Mouse (Mus musculus): ENCODE results near the gene P2rx1. TPM values are rescaled to one million over a fixed set of nuclear protein-coding genes. Genes with fewer than 3 reads are reported as not detected.

The P2rx1 gene
- polyA plus RNA-seq, 1 experiment from 2014 or later: 0.97 TPM

DNA sequence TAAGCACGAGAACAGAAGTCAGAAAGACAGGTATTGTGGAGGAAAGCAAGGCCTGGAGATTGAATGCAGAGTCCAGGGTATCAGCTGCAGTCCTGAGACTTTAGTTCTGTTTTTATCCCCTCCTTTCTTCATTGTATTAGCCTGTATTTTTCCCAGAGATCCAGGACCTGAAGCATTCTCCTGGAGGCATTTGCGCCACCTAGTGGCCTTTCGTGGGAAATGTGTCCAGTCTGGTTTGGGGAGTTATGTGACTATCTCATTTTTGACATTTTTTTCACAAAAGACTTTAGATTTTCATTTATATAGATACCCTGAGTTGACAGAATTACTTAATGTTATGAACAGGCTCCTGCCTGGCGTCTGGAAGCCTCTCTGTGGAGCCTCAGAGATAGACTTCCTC is 50.4 kb downstream of the P2rx1 start:
- peaks cover 7% of the 10 kb centered on the region; the same call in 1 of the 2 replicates for H3K36me3 ChIP-seq (ENCODE audit: control insufficient read depth, insufficient read depth, low read length)
- WGBS: 2% methylated on average over 4 of the region's 4 CpGs
- 0 out of 2 replicates have a peak overlapping the region, but pooled peaks have one; percentile 11 for H3K4me3 ChIP-seq (ENCODE audit: low read depth, low read length)
- no peaks in the 10 kb centered on the region for H3K9me3 ChIP-seq (ENCODE audit: control insufficient read depth, low read length)
- DNase-seq (ENCODE audit: low spot score) (peak; percentile 80), ATAC-seq (ENCODE audit: low FRiP score, low TSS enrichment) (no peak)
- H3K4me2 ChIP-seq (replicated peaks; ENCODE audit: low read depth): no peak overlapping the region; the same call in 1 of the 2 replicates
- no peaks in the 10 kb centered on the region for H3K27me3 ChIP-seq (ENCODE audit: control insufficient read depth, insufficient read depth, low read length)
- H3K9ac ChIP-seq (ENCODE audit: low read length): no peak overlapping the region
- no peaks in the 10 kb centered on the region for H3K4me1 ChIP-seq (replicated peaks; ENCODE audit: control insufficient read depth, insufficient read depth)
- TF ChIP-seq CTCF (IDR thresholded peaks at IDR 0.05; ENCODE audit: low read depth) (peak; percentile 92), EP300 (optimal IDR thresholded peaks at IDR 0.05) (no peak)
- H3K27ac ChIP-seq (replicated peaks): no peak overlapping the region

DNA sequence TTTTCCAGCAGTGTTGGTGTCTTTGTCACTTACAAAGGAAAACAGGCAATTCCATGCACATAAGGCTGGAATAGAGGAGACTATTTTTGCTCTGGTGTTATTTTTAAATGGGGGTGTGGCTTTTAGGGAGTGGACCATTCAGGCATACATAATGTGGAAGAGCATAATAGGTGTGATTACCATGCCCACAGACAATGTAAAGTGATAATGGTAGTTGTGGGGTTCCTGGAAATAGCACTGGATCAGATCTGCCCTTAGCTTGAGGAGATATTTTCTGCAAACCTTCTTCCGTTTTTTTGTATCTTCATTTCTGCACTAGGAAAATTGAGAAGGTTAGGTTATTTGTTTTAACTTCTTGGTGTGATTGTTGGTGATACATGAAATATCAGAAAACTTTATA is 53.9 kb downstream of the P2rx1 start:
- H3K36me3 ChIP-seq (ENCODE audit: control insufficient read depth, insufficient read depth, low read length): peaks cover 12% of the 10 kb centered on the region; the same call in 1 of the 2 replicates
- TF ChIP-seq CTCF (IDR thresholded peaks at IDR 0.05; ENCODE audit: low read depth) (no peak), EP300 (optimal IDR thresholded peaks at IDR 0.05) (no peak)

DNA sequence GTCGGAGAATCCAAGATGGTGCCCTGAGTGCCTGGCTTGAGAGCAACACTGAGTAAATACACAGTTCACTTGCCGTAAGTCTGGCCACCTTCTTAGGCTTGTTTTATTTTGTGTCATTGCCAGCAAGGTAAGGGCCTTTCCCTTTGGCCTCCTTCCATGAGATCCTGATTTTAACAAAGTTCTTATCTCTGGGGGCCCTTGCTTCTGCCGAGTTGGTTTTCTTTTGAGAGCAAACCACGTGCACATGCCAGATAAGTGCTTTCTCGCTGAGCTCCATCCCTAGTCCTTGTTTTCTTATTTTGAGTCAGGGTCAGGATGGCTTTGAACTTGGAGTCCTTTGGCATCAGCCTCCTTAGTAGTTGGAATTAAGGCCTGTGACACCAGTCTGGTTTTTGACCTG is 58.8 kb downstream of the P2rx1 start:
- DNase-seq (ENCODE audit: low spot score) (no peak), ATAC-seq (ENCODE audit: low FRiP score, low TSS enrichment) (no peak)
- Histone ChIP-seq H3K9me3 (ENCODE audit: control insufficient read depth, low read length) (no peaks in the 10 kb centered on the region), H3K36me3 (ENCODE audit: control insufficient read depth, insufficient read depth, low read length) (peaks cover 12% of the 10 kb centered on the region; the same call in 1 of the 2 replicates), H3K27me3 (ENCODE audit: control insufficient read depth, insufficient read depth, low read length) (no peaks in the 10 kb centered on the region), H3K4me2 (replicated peaks; ENCODE audit: low read depth) (no peak overlapping the region), H3K4me1 (replicated peaks; ENCODE audit: control insufficient read depth, insufficient read depth) (no peaks in the 10 kb centered on the region), H3K9ac (ENCODE audit: low read length) (no peak overlapping the region), H3K4me3 (ENCODE audit: low read depth, low read length) (no peak overlapping the region), H3K27ac (replicated peaks) (no peak overlapping the region)
- 74% methylated on average over 5 of the region's 5 CpGs for WGBS
- TF ChIP-seq CTCF (IDR thresholded peaks at IDR 0.05; ENCODE audit: low read depth) (no peak), EP300 (optimal IDR thresholded peaks at IDR 0.05) (no peak)

More for the DNA sequence above, 53.9 kb downstream of the P2rx1 start:
- Histone ChIP-seq H3K9me3 (ENCODE audit: control insufficient read depth, low read length) (no peaks in the 10 kb centered on the region), H3K9ac (ENCODE audit: low read length) (no peak overlapping the region), H3K27me3 (ENCODE audit: control insufficient read depth, insufficient read depth, low read length) (no peaks in the 10 kb centered on the region), H3K4me3 (ENCODE audit: low read depth, low read length) (no peak overlapping the region), H3K27ac (replicated peaks) (no peak overlapping the region), H3K4me1 (replicated peaks; ENCODE audit: control insufficient read depth, insufficient read depth) (no peaks in the 10 kb centered on the region), H3K4me2 (replicated peaks; ENCODE audit: low read depth) (no peak overlapping the region)
- 89% methylated on average over 1 of the region's 1 CpGs for WGBS
- DNase-seq (ENCODE audit: low spot score): no peak
- ATAC-seq (ENCODE audit: low FRiP score, low TSS enrichment): no peak

DNA sequence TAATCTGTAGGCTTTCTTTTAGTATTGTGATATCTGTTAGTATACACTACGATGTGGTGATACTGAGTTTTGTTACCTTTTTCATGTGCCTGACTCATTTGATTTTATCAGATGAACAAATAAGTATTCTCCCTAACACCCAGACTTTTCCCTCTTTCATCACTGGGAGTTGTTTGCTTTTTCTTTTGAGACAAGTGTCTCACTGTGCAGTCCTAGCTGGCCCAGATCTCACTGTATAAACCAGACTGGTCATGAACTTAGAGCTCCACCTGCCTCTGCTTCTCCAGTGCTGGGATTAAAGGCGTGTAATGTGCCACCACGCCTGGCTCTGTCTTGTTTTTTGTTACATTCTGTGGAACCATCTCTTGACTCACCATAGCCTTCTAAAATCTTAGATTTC is 60.7 kb downstream of the P2rx1 start:
- Histone ChIP-seq H3K4me2 (replicated peaks; ENCODE audit: low read depth) (no peak overlapping the region), H3K9me3 (ENCODE audit: control insufficient read depth, low read length) (no peaks in the 10 kb centered on the region), H3K9ac (ENCODE audit: low read length) (no peak overlapping the region), H3K4me3 (ENCODE audit: low read depth, low read length) (no peak overlapping the region), H3K27ac (replicated peaks) (no peak overlapping the region), H3K36me3 (ENCODE audit: control insufficient read depth, insufficient read depth, low read length) (peaks cover 8% of the 10 kb centered on the region; the same call in 1 of the 2 replicates), H3K27me3 (ENCODE audit: control insufficient read depth, insufficient read depth, low read length) (no peaks in the 10 kb centered on the region), H3K4me1 (replicated peaks; ENCODE audit: control insufficient read depth, insufficient read depth) (no peaks in the 10 kb centered on the region)
- WGBS: 61% methylated on average over 3 of the region's 3 CpGs
- TF ChIP-seq CTCF (IDR thresholded peaks at IDR 0.05; ENCODE audit: low read depth) (no peak), EP300 (optimal IDR thresholded peaks at IDR 0.05) (no peak)
- ATAC-seq (ENCODE audit: low FRiP score, low TSS enrichment) (0 out of 2 replicates have a peak, but pooled peaks have one; percentile 35), DNase-seq (ENCODE audit: low spot score) (no peak)

DNA sequence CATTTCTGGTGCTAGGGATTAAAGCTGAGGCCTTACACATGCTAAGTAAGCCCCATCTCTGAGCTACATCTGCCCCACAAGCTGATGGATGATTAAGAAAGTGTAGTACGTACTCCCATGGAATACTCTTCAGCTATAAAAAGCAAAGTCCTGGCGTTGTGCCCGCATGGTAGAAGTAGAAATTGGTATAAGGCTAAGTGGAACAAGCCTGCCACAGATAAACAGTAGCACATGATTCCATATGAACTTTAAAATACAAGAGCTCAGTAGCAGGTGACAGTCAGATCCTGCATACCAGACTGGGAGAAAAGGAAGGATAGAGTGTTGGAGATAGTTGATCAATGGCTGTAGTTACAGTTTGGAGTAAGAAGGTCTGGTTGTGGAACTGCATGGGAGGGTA is 62.5 kb downstream of the P2rx1 start:
- Histone ChIP-seq H3K9ac (ENCODE audit: low read length) (no peak overlapping the region), H3K27me3 (ENCODE audit: control insufficient read depth, insufficient read depth, low read length) (no peaks in the 10 kb centered on the region), H3K9me3 (ENCODE audit: control insufficient read depth, low read length) (no peaks in the 10 kb centered on the region), H3K4me1 (replicated peaks; ENCODE audit: control insufficient read depth, insufficient read depth) (no peaks in the 10 kb centered on the region), H3K4me2 (replicated peaks; ENCODE audit: low read depth) (no peak overlapping the region), H3K27ac (replicated peaks) (no peak overlapping the region), H3K4me3 (ENCODE audit: low read depth, low read length) (no peak overlapping the region), H3K36me3 (ENCODE audit: control insufficient read depth, insufficient read depth, low read length) (peaks cover 8% of the 10 kb centered on the region; the same call in 1 of the 2 replicates)
- no peak for ATAC-seq (ENCODE audit: low FRiP score, low TSS enrichment)
- DNase-seq (ENCODE audit: low spot score): no peak
- 94% methylated on average over 3 of the region's 3 CpGs for WGBS
- no peak for TF ChIP-seq CTCF (IDR thresholded peaks at IDR 0.05; ENCODE audit: low read depth)
- no peak for TF ChIP-seq EP300 (optimal IDR thresholded peaks at IDR 0.05)

Small RNA genes lying within 50 kb of the gene (microRNA-seq; reads per million reads assigned to microRNA genes)
- gene Gm44467: not detected

Other genes with a start within 250 kb of the P2rx1 start
- gene Cyb5d2, start 203.0 kb upstream of the P2rx1 start, polyA plus RNA-seq (2015; fragmentation: Nextera tagmentation; extraction: Ambion mirVana): 3.7 and 3.9 TPM in 2 replicates
- 5.2 and 5.4 TPM in 2 replicates for gene Zzef1, start 202.9 kb upstream of the P2rx1 start, polyA plus RNA-seq (2015; fragmentation: Nextera tagmentation; extraction: Ambion mirVana)
- gene Atp2a3, start 37.9 kb upstream of the P2rx1 start, polyA plus RNA-seq (2015; fragmentation: Nextera tagmentation; extraction: Ambion mirVana): 19.6 and 21.9 TPM in 2 replicates
- 6.7 and 7.1 TPM in 2 replicates for gene Camkk1, start 19.9 kb downstream of the P2rx1 start, polyA plus RNA-seq (2015; fragmentation: Nextera tagmentation; extraction: Ambion mirVana)
- 4.9 TPM in 2 replicates for gene Ncbp3, start 48.7 kb downstream of the P2rx1 start, polyA plus RNA-seq (2015; fragmentation: Nextera tagmentation; extraction: Ambion mirVana)
- 0.13 and 0.15 TPM in 2 replicates for gene Itgae, start 91.5 kb downstream of the P2rx1 start, polyA plus RNA-seq (2015; fragmentation: Nextera tagmentation; extraction: Ambion mirVana)
- 2.7 and 3.6 TPM in 2 replicates for gene Haspin, start 139.2 kb downstream of the P2rx1 start, polyA plus RNA-seq (2015; fragmentation: Nextera tagmentation; extraction: Ambion mirVana)
- 0.44 and 0.48 TPM in 2 replicates for gene P2rx5, start 161.3 kb downstream of the P2rx1 start, polyA plus RNA-seq (2015; fragmentation: Nextera tagmentation; extraction: Ambion mirVana)
- 125 and 132 TPM in 2 replicates for gene Emc6, start 177.9 kb downstream of the P2rx1 start, polyA plus RNA-seq (2015; fragmentation: Nextera tagmentation; extraction: Ambion mirVana)
- 176 and 184 TPM in 2 replicates for gene Tax1bp3, start 178.0 kb downstream of the P2rx1 start, polyA plus RNA-seq (2015; fragmentation: Nextera tagmentation; extraction: Ambion mirVana)
- gene Ctns, start 199.9 kb downstream of the P2rx1 start, polyA plus RNA-seq (2015; fragmentation: Nextera tagmentation; extraction: Ambion mirVana): 15.9 and 17.4 TPM in 2 replicates
- 3.4 and 4.0 TPM in 2 replicates for gene Shpk, start 200.4 kb downstream of the P2rx1 start, polyA plus RNA-seq (2015; fragmentation: Nextera tagmentation; extraction: Ambion mirVana)
- gene Trpv1, start 235.2 kb downstream of the P2rx1 start, polyA plus RNA-seq (2015; fragmentation: Nextera tagmentation; extraction: Ambion mirVana): 0.02 and 0.08 TPM in 2 replicates

Measured in stomach, postnatal 0 days (tissue).